Mouse (Mus musculus): ENCODE measurements around the gene Etnk1. TPM values are rescaled to one million over a fixed set of nuclear protein-coding genes. Genes with fewer than 3 reads are reported as not detected.
"Not testable (repeated sequence)": the region's sequence is repeated elsewhere in the genome, so short reads cannot be mapped to it uniquely, and the experiment has no call there.

The Etnk1 gene
- polyA plus RNA-seq, 1 experiment from 2014 or later: 11.1 TPM

GRCm38 (mm10) chr6:143149766-143150291, 17.2 kb upstream of the Etnk1 start:
- no peak overlapping the region for H3K27ac ChIP-seq (ENCODE audit: low read length)
- WGBS: 46% methylated on average over 5 of the region's 5 CpGs

GRCm38 (mm10) chr6:143151081-143151995, 15.7 kb upstream of the Etnk1 start:
- ATAC-seq: not testable (repeated sequence)

More at GRCm38 (mm10) chr6:143149766-143150291, 17.2 kb upstream of the Etnk1 start:
- no peak for ATAC-seq
- TF ChIP-seq EP300 (IDR thresholded peaks at IDR 0.05) (no peak), CTCF (IDR thresholded peaks at IDR 0.05) (no peak)
- H3K9ac ChIP-seq (replicated peaks; ENCODE audit: low read depth): no peak overlapping the region
- H3K9me3 ChIP-seq (ENCODE audit: low read length): no peaks in the 10 kb centered on the region
- peaks cover 3% of the 10 kb centered on the region; the same call in 1 of the 2 replicates for H3K4me1 ChIP-seq (ENCODE audit: insufficient read depth, low read depth, low read length)
- H3K27me3 ChIP-seq (replicated peaks; ENCODE audit: insufficient read depth, low read length): no peaks in the 10 kb centered on the region
- no peaks in the 10 kb centered on the region for H3K36me3 ChIP-seq (ENCODE audit: insufficient read depth, low read length)
- H3K4me2 ChIP-seq (replicated peaks; ENCODE audit: low read depth, low read length): no peak overlapping the region
- H3K4me3 ChIP-seq (ENCODE audit: low read depth, low read length): no peak overlapping the region
- DNase-seq (ENCODE audit: low spot score): no peak

GRCm38 (mm10) chr6:143152321-143152827, 14.6 kb upstream of the Etnk1 start:
- ATAC-seq (no peak), DNase-seq (ENCODE audit: low spot score) (peak; percentile 44)
- no peaks in the 10 kb centered on the region for H3K27me3 ChIP-seq (replicated peaks; ENCODE audit: insufficient read depth, low read length)
- H3K27ac ChIP-seq (ENCODE audit: low read length): no peak overlapping the region
- H3K4me2 ChIP-seq (replicated peaks; ENCODE audit: low read depth, low read length): no peak overlapping the region
- no peak overlapping the region for H3K9ac ChIP-seq (replicated peaks; ENCODE audit: low read depth)
- H3K9me3 ChIP-seq (ENCODE audit: low read length): no peaks in the 10 kb centered on the region
- no peak overlapping the region for H3K4me3 ChIP-seq (ENCODE audit: low read depth, low read length)
- no peaks in the 10 kb centered on the region for H3K36me3 ChIP-seq (ENCODE audit: insufficient read depth, low read length)
- WGBS: 37% methylated on average over 9 of the region's 9 CpGs
- TF ChIP-seq CTCF (IDR thresholded peaks at IDR 0.05) (0 out of 2 replicates have a peak, but pooled peaks have one; percentile 3), EP300 (IDR thresholded peaks at IDR 0.05) (0 out of 2 replicates have a peak, but pooled peaks have one; percentile 27)
- peaks cover 5% of the 10 kb centered on the region; the same call in 1 of the 2 replicates for H3K4me1 ChIP-seq (ENCODE audit: insufficient read depth, low read depth, low read length)

More at GRCm38 (mm10) chr6:143151081-143151995, 15.7 kb upstream of the Etnk1 start:
- H3K4me1 ChIP-seq (ENCODE audit: insufficient read depth, low read depth, low read length); H3K27ac ChIP-seq (ENCODE audit: low read length); H3K9me3 ChIP-seq (ENCODE audit: low read length); H3K4me3 ChIP-seq (ENCODE audit: low read depth, low read length); H3K4me2 ChIP-seq (replicated peaks; ENCODE audit: low read depth, low read length); H3K36me3 ChIP-seq (ENCODE audit: insufficient read depth, low read length); DNase-seq (ENCODE audit: low spot score); H3K9ac ChIP-seq (replicated peaks; ENCODE audit: low read depth); H3K27me3 ChIP-seq (replicated peaks; ENCODE audit: insufficient read depth, low read length): not testable (repeated sequence)
- WGBS: 77% methylated on average over 10 of the region's 10 CpGs

- peaks cover 5% of the 10 kb centered on the region; the same call in 1 of the 2 replicates for H3K4me1 ChIP-seq (ENCODE audit: insufficient read depth, low read depth, low read length)
- 62% methylated on average over 2 of the region's 2 CpGs for WGBS
- H3K36me3 ChIP-seq (ENCODE audit: insufficient read depth, low read length): no peaks in the 10 kb centered on the region
- no peak overlapping the region for H3K4me2 ChIP-seq (replicated peaks; ENCODE audit: low read depth, low read length)
- H3K9ac ChIP-seq (replicated peaks; ENCODE audit: low read depth): no peak overlapping the region
- H3K9me3 ChIP-seq (ENCODE audit: low read length): no peaks in the 10 kb centered on the region
- H3K27me3 ChIP-seq (replicated peaks; ENCODE audit: insufficient read depth, low read length): no peaks in the 10 kb centered on the region
- DNase-seq (ENCODE audit: low spot score) (no peak), ATAC-seq (no peak)
- no peak overlapping the region for H3K27ac ChIP-seq (ENCODE audit: low read length)
- TF ChIP-seq EP300 (IDR thresholded peaks at IDR 0.05): no peak
- TF ChIP-seq CTCF (IDR thresholded peaks at IDR 0.05): no peak
- no peak overlapping the region for H3K4me3 ChIP-seq (ENCODE audit: low read depth, low read length)
These were observed 13.9 kb upstream of the Etnk1 start for GRCm38 (mm10) chr6:143153160-143153559.

- DNase-seq (ENCODE audit: low spot score) (peak; percentile 68), ATAC-seq (peak; percentile 79)
- Histone ChIP-seq H3K4me3 (ENCODE audit: low read depth, low read length) (no peak overlapping the region), H3K27ac (ENCODE audit: low read length) (peak overlapping the region; percentile 69; the same call in 1 of the 2 replicates), H3K27me3 (replicated peaks; ENCODE audit: insufficient read depth, low read length) (no peaks in the 10 kb centered on the region), H3K9me3 (ENCODE audit: low read length) (no peaks in the 10 kb centered on the region), H3K9ac (replicated peaks; ENCODE audit: low read depth) (no peak overlapping the region), H3K4me2 (replicated peaks; ENCODE audit: low read depth, low read length) (no peak overlapping the region), H3K4me1 (ENCODE audit: insufficient read depth, low read depth, low read length) (peaks cover 5% of the 10 kb centered on the region; the same call in 1 of the 2 replicates), H3K36me3 (ENCODE audit: insufficient read depth, low read length) (no peaks in the 10 kb centered on the region)
- WGBS: 56% methylated on average over 10 of the region's 10 CpGs
- no peak for TF ChIP-seq CTCF (IDR thresholded peaks at IDR 0.05)
- TF ChIP-seq EP300 (IDR thresholded peaks at IDR 0.05): 0 out of 2 replicates have a peak, but pooled peaks have one; percentile 32
These were observed 13.1 kb upstream of the Etnk1 start for GRCm38 (mm10) chr6:143153751-143154494.
